Mouse (Mus musculus): ENCODE data around the gene Dlx3.

The Dlx3 gene

DNA sequence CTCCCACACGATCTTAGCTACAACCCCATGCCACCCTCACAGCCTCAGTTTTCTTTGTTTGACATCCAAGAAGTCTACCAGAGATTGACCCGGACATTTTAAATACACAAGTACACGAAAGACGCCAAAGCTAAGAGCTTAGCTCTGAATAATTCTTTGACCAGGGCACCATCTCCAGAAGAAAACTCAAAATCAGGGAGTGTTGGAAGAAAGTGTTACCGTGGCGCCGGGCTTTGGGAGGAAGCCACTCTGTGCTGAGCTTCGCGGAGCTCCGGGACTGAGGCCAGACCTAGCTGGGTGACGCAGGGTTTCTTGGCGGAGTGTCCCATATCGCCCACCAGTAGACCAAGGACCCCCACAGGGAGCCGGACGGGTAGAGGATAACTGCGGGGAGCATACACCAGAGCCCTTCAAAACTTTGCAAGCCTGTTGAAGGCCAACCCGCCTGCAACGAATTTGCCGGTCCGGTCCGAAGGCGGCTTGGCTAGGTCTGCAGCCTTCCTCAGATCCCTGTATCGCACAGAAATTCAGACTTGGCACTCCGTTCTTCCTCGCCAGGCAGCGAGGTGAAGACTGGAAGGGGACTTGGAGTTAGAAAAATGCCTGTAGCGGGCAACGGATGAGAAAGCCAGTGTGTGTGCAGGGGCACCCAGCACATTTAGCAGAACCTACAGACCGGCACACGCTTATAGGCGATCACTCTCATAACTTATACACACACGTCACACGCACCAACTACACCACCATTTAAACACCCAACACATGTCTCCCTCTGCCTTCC lies 30.5 kb downstream of the Dlx3 start:
- DNase-seq (ENCODE audit: low read depth in 1 of 2, low spot score in 2 of 2) = no peak

DNA sequence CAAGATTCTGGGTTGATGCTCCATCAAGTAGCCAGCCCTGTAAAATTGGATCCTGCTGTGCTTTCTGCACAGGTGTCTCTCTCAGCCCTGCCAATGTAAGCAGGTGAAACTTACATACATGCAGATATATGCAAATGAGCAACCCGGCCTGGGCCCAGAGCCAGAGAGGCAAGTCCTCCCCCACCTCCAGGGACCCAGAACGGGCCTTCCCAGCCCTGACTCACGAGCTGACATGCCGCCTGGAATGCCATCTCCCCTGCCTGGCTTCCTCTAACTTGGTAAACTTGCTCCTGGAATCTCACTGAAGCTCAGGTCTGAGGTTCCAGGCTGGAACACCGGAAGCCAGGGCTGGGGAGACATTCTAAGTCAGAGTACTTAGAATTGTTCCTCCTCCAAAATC lies 33.2 kb downstream of the Dlx3 start:
- DNase-seq (ENCODE audit: low read depth in 1 of 2, low spot score in 2 of 2) = no peak

DNA sequence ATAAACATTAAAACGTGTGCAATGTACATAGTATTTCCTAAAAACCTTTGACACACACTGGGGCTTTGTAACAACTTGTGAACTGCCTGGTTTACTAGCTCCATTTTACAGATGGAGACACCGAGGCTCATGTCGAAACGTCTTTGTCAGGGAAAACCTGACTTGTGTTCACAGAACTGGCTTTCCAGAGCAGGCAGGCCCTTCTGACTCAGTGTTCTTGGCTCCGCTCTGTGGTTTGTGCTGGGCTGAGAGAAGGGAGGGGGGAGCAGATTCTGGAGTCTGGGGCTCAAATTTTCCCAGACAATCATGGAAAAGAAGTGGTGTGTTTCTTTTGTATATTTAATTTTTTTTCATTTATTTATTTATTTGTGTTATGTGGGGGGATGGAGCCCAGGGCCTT lies 33.8 kb downstream of the Dlx3 start:
- DNase-seq (ENCODE audit: low read depth in 1 of 2, low spot score in 2 of 2) = no peak

DNA sequence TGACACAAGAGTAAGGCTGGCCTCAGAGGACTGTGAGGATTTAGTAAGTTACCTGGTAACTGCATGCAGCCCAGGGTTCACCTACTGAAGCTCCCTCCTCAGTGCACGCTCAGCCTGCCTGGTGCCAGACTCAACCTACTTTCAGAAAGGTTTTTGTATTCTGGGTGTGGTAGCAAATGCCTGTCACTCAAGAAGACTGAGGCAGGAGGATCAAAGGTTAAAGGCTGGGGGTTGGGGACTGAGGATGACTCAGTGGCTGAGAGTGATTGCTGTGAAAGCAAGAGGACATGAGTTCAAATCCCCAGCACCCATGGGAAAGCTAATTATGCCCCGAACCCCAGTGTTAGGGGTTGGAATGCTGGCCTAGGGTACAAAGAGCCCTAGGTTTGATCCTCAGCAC lies 35.6 kb downstream of the Dlx3 start:
- no peak for DNase-seq (ENCODE audit: low read depth in 1 of 2, low spot score in 2 of 2)

DNA sequence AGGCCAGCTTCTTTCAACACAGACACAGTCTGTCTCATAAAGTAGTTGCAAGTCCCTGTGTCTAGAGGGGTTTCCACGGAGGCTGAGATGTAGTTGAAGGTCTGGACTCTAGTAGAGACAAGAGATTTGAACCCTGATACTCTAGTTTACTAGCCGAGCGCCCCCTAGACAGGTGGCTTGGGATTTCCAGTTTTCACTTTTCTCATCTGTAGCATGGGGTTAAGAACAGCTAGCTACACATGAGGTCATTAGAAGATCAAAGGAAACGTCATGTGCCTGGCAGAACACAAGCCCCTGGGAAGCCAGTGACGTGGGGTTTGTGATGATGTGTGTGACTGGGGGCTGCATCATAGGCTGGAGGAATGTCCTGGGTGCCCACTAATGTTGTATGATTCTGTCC lies 37.4 kb downstream of the Dlx3 start:
- DNase-seq (ENCODE audit: low read depth in 1 of 2, low spot score in 2 of 2) = no peak

DNA sequence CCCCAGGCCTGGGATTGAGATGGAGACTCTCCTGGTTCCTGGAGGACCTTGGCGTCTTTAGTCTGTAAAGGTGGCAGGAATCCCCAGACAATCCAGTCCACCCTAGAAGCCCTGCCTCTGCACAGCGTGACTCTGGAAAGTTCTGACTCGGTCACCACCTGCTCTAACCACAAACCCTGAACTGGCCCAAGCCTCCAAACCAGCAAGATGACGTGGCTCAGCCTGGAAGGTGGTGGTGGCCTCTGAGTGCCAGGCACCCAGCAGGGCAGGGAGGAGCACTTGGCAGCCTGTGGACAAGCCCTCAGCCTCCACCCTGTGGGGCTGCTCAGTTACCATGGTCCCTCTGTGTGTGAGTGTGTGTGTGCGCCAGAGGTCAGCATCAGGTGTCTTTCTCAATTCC lies 38.0 kb downstream of the Dlx3 start:
- no peak for DNase-seq (ENCODE audit: low read depth in 1 of 2, low spot score in 2 of 2)

DNA sequence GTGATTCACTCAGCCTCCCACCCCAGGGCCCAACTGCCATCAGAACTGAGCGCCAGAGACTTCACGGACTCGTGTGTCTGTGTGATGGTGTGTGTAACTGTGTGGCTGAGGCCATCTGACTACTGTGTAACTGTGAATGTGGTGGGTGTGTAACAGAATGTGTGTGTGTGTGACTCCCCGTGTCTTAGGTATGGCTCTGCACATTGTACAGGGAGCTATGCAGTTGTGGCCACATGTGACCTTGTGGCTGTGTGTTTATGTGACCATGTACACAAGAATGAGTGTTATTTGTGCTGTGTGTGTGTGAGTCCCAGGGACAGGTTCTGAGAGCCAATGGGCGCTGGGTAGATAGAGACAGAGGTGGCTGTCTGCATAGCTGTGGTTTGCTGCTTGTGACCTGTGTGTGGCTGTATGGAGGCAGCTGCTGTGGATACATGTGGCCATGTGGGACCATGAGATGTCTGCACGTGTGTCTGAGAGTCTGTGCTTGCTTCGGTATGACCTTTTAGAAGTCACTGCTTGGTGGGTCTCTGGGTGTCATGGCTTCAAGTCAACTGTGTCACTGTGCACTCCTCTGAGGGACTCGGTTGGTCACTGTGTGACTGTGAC lies 39.9 kb downstream of the Dlx3 start:
- no peak for DNase-seq (ENCODE audit: low read depth in 1 of 2, low spot score in 2 of 2)

DNA sequence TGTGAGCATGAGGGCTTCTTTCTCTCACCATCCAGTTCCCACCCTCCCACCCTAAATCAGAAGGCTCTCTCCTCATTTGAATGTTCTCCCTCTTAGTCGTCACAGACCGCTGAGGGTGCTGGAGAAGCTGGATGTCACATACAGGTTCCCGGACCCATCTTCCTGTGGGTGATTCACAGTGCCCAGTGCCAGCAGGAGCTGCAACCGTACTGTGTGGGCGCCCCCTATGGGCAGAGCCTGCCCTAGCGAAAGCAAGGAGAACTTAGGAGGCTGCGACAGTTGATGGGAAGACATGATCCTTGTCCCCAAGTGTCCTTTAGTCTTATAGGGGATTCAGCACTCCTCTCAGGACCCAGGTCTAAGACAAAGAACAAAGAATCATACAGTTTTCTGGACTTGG lies 40.8 kb downstream of the Dlx3 start:
- DNase-seq (ENCODE audit: low read depth in 1 of 2, low spot score in 2 of 2) = no peak

DNA sequence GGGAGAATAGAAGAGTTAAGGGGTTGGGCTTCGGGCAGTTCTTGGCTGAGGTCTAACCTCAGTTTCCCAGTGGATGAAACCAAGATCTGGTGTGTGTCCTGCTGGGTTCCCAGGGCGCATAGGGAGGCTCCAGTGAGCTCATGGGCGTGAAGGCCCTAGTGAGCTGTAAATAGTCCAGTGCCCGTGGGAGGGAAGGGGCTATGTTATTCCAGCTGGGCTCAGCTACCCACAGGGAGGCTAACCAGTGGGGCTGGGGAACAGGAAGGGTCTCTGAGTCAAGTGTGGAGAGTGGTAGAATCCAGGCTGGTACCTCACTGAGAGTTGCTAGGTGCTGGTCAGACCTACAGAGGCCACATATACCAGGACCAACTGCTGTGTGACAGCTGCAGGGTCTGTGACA lies 41.8 kb downstream of the Dlx3 start:
- no peak for DNase-seq (ENCODE audit: low read depth in 1 of 2, low spot score in 2 of 2)

DNA sequence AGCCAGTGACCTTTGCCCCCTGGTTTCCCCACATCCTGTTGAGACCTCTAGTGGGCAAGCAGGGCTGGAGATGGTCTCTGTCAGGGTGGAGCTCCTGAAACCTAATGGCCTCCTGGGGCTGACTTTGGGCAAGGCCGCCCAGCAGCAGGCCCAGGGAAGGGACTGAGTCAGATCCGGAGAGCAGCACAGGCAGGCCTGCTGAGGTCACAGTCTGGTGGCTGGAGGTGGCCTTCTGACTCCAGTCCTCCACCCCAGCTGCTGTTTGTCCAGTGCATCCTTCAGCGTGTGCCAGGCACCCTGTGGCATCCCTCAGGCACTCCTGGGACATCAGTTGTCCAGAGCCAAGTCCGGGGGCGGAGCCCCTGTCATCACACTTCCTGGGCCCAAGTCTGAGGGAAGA lies 45.9 kb downstream of the Dlx3 start:
- DNase-seq (ENCODE audit: low read depth in 1 of 2, low spot score in 2 of 2) = no peak

Data from monocyte, adult 2 months (primary cell).